Mouse (Mus musculus): Measurements from ENCODE around the gene Zfp367.

- TF ChIP-seq MAX (IDR thresholded peaks at IDR 0.05): no peak
- TF ChIP-seq CTCF (IDR thresholded peaks at IDR 0.05; ENCODE audit: control insufficient read depth, insufficient read depth, insufficient read length): no peak
- TF ChIP-seq CEBPB (IDR thresholded peaks at IDR 0.05; ENCODE audit: low read depth): no peak
Observed at GRCm38 (mm10) chr13:64182091-64182490, 29.1 kb upstream of the Zfp367 start.
